Mouse (Mus musculus) G1E (cell line): ENCODE data around the gene Zbtb17.

Source experiments
- CTCF ChIP-seq: IDR thresholded peaks from 2 replicates; pipeline ENCODE4 v1.5.1; 2012; ENCODE audit warnings: low read depth, low read length, inconsistent platforms, mixed read lengths
- GATA1 ChIP-seq: IDR thresholded peaks from 2 replicates; pipeline ENCODE4 v1.6.1; 2012; ENCODE audit warnings: borderline replicate concordance, low read length, inconsistent platforms, mixed read lengths
- POLR2AphosphoS5 ChIP-seq: IDR thresholded peaks from 2 replicates; pipeline ENCODE4 v1.6.1; 2012; ENCODE audit warnings: low read depth, low read length, inconsistent platforms; ENCODE audit not compliant: insufficient replicate concordance
- TAL1 ChIP-seq: conservative IDR thresholded peaks from 2 replicates; pipeline ENCODE4 v1.6.1; 2012; ENCODE audit warnings: low read depth, low read length, inconsistent platforms, mixed read lengths

- TF ChIP-seq CTCF (no peak), POLR2AphosphoS5 (no peak), TAL1 (no peak), GATA1 (no peak)
Observed at GRCm38 (mm10) chr4:141488670-141489069, 44.2 kb downstream of the Zbtb17 start.
